Mouse (Mus musculus) gastrocnemius, postnatal 14 days (tissue): ENCODE results near the gene Gm9513. TPM values are rescaled to one million over a fixed set of nuclear protein-coding genes. Genes with fewer than 3 reads are reported as not detected.

Experiments used
- DNase-seq: peaks from one replicate; pipeline ENCODE4 v3.0.0; 2021; ENCODE audit warnings: mixed read lengths
- intact Hi-C: fragments of 180-260 bp; cut with DNase I; formaldehyde crosslinking; loops from one replicate; pipeline ENCODE4 v1.15.1; 2025; ENCODE audit warnings: low total_unique reads
- long read RNA-seq, 2 experiments: library from polyadenylated mRNA; stranded (forward); transcript quantifications; one replicate each; pipeline ENCODE4 v2.0.0; 2021
- total RNA-seq, 2 experiments: library from RNA; stranded (reverse); gene quantifications; 2 replicates each; pipeline ENCODE4 v1.2.3; 2021

The Gm9513 gene
- not detected for total RNA-seq
- long read RNA-seq, experiment 1, result 0 reads
- long read RNA-seq, experiment 2, result 0 reads

- intact Hi-C loops, result no loop called here
- DNase-seq, result no peak
These were observed at the start of gene Gm9513 for GRCm38 (mm10) chr9:36475338-36475737. Gene Gm9513, plus strand, starts transcription at chr9:36475638.

- DNase-seq, result no peak
- intact Hi-C loops, result no loop called here
These were observed 43.9 kb upstream of the Gm9513 start, which contains the start of gene Gm7257 for GRCm38 (mm10) chr9:36431584-36431983. Gene Gm7257, plus strand, starts transcription at chr9:36431884.

GRCm38 (mm10) chr9:36435051-36435764 is 40.2 kb upstream of the Gm9513 start:
- no peak for DNase-seq
- intact Hi-C loops, result no loop called here

DNA sequence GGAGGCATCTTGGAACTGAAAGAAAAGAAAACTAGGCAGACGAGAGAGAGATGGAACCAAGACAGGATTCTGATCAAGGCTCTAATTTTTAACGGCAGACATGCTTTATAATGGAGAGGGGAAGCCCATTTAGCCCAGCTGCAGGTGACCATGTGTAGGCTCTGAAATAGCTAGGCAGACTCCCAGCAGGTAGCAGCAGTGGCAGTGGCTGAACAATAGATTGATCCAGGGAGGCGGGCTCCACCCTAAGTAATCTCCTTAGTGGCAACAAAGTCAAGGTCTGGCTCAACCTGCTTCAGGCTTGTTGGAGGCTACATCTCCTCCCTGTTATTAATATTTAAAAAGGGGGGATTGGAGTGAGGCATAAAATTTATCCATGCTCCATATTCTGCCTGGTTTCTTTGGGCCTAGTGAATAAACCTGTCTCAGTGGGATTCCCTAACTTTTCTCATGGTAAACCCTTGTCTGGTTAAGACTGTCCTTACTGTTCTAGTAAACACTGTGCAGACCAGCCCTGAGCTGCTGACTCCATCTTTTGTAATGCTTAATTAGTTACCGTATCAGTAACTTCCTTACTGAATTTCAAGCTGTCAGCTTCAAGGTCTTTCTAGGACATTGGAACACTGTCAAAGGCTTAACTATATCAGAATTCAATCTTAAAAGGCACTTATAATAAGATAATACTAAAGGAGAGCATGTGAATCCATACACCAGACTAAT is 19.2 kb downstream of the Gm9513 start:
- intact Hi-C loops, result no loop called here
- no peak for DNase-seq

DNA sequence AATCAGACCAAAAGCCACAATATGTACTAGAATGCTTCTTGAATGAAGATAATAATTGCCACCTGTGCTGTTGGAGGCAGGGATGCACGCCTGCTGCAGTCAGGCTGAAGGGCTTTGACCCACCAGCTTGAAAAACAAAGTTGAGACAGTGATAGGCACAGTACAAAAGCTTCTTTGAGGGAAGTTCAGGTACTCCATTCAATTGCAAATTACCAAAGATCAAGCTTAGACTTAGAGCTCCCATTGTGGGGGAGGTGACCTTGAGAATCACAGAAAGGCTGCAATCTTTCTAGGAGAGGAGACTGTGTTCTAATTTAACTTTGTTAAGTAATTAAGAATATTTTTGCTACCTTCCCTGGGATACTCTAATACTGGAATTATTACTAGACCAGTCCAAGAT is 20.4 kb downstream of the Gm9513 start:
- DNase-seq, result no peak
- intact Hi-C loops, result no loop called here

GRCm38 (mm10) chr9:36504211-36504610 is 28.8 kb downstream of the Gm9513 start:
- no peak for DNase-seq
- intact Hi-C loops, result no loop called here

Other genes with a start within 250 kb of the Gm9513 start
- gene Gm7257, start 43.8 kb upstream of the Gm9513 start, total RNA-seq, result not detected
- not detected for gene Gm5615, start 66.3 kb downstream of the Gm9513 start, total RNA-seq
- gene Gm17689, start 107.0 kb downstream of the Gm9513 start, total RNA-seq, result not detected
- not detected for gene A630095E13Rik, start 167.7 kb downstream of the Gm9513 start, total RNA-seq
- not detected for gene Acrv1, start 217.6 kb downstream of the Gm9513 start, total RNA-seq